Mouse (Mus musculus) MEL (cell line): ENCODE data around the gene Tm2d3.

Experiments
- CTCF ChIP-seq, 3 experiments: IDR thresholded peaks in 2 of 3; conservative IDR thresholded peaks in 1 of 3; 2 replicates each; pipeline ENCODE4 v1.5.1; 2011 to 2012; ENCODE audit warnings: low read length in 3 of 3, low read depth in 2 of 3, mild to moderate bottlenecking in 2 of 3, improper control_type of control experiment in 1 of 3, inconsistent platforms in 1 of 3, mixed read lengths in 1 of 3, moderate library complexity in 1 of 3; ENCODE audit not compliant: control insufficient read depth in 1 of 3, insufficient read depth in 1 of 3, poor library complexity in 1 of 3, severe bottlenecking in 1 of 3
- EP300 ChIP-seq, 2 experiments: IDR thresholded peaks; 2 replicates each; pipeline ENCODE4 v1.6.1; 2011; ENCODE audit warnings: improper control_type of control experiment in 2 of 2, low read length in 2 of 2, low read depth in 1 of 2, mild to moderate bottlenecking in 1 of 2
- ETS1 ChIP-seq: IDR thresholded peaks from 2 replicates; pipeline ENCODE4 v1.6.1; 2012; ENCODE audit warnings: low read depth, mild to moderate bottlenecking, inconsistent platforms, low read length, improper control_type of control experiment, moderate library complexity
- GATA1 ChIP-seq: IDR thresholded peaks from 2 replicates; pipeline ENCODE4 v1.6.1; 2011; ENCODE audit warnings: low read depth, low read length, improper control_type of control experiment
- MAX ChIP-seq: IDR thresholded peaks from 2 replicates; pipeline ENCODE4 v1.6.1; 2011; ENCODE audit warnings: low read length, improper control_type of control experiment
- MAZ ChIP-seq: IDR thresholded peaks from 2 replicates; pipeline ENCODE4 v1.6.1; 2012; ENCODE audit warnings: low read depth, mild to moderate bottlenecking, inconsistent platforms, low read length, improper control_type of control experiment
- MXI1 ChIP-seq: IDR thresholded peaks from 2 replicates; pipeline ENCODE4 v1.6.1; 2011; ENCODE audit warnings: mild to moderate bottlenecking, low read depth, low read length, improper control_type of control experiment
- NELFE ChIP-seq: IDR thresholded peaks from 2 replicates; pipeline ENCODE4 v1.6.1; 2011; ENCODE audit warnings: low read depth, low read length, improper control_type of control experiment
- NRF1 ChIP-seq: IDR thresholded peaks from 2 replicates; pipeline ENCODE4 v1.6.1; 2014; ENCODE audit warnings: low read depth, mild to moderate bottlenecking, inconsistent platforms, low read length, improper control_type of control experiment, moderate library complexity; ENCODE audit not compliant: poor library complexity, insufficient read depth, severe bottlenecking
- POLR2A ChIP-seq, 2 experiments: IDR thresholded peaks; 2 replicates each; pipeline ENCODE4 v1.6.1; 2011 to 2012; ENCODE audit warnings: low read length in 2 of 2, mild to moderate bottlenecking in 2 of 2, control low read depth in 1 of 2, improper control_type of control experiment in 1 of 2, low read depth in 1 of 2, moderate library complexity in 1 of 2; ENCODE audit not compliant: control insufficient read depth in 1 of 2, insufficient read depth in 1 of 2, poor library complexity in 1 of 2
- POLR2AphosphoS2 ChIP-seq: IDR thresholded peaks from 2 replicates; pipeline ENCODE4 v1.6.1; 2011; ENCODE audit warnings: low read length, improper control_type of control experiment
- RAD21 ChIP-seq: IDR thresholded peaks from 2 replicates; pipeline ENCODE4 v1.6.1; 2011; ENCODE audit warnings: mild to moderate bottlenecking, low read depth, low read length, improper control_type of control experiment
- USF1 ChIP-seq: IDR thresholded peaks from 2 replicates; pipeline ENCODE4 v1.6.1; 2014; ENCODE audit warnings: low read depth, mild to moderate bottlenecking, inconsistent platforms, low read length, improper control_type of control experiment, moderate library complexity

DNA sequence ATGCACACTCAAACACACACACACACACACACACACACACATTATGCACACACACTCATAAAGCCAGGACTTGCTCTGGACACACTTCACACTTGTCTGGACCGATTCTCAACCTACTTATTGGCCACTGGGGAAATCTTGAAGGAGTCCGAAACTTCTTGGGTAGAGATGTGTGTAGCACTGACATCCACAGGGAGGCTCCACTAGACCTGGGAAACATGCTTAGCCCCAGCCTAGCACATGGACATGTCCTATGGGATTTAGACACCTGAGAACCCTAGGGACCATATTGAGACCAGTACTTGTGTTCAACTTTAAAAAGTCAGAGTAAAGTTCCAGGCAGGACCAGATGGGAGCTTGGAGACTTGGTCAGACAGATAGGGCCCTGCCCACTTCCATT lies 43.1 kb downstream of the Tm2d3 start:
- TF ChIP-seq CTCF (IDR thresholded peaks at IDR 0.05 in 2 of 3, conservative IDR thresholded peaks at IDR 0.05 in 1 of 3; ENCODE audit: control insufficient read depth in 1 of 3, insufficient read depth in 1 of 3, low read depth in 2 of 3, low read length in 3 of 3, poor library complexity in 1 of 3, severe bottlenecking in 1 of 3) (no peak), EP300 (IDR thresholded peaks at IDR 0.05; ENCODE audit: low read depth in 1 of 2, low read length in 2 of 2) (no peak), POLR2A (IDR thresholded peaks at IDR 0.05; ENCODE audit: control insufficient read depth in 1 of 2, insufficient read depth in 1 of 2, low read depth in 1 of 2, low read length in 2 of 2, poor library complexity in 1 of 2) (no peak), NRF1 (no peak), MAX (no peak), USF1 (no peak), MXI1 (no peak), MAZ (no peak), GATA1 (no peak), ETS1 (no peak), RAD21 (no peak), POLR2AphosphoS2 (no peak), NELFE (no peak)
